Mouse (Mus musculus): ENCODE results near the gene Cyren. TPM values are rescaled to one million over a fixed set of nuclear protein-coding genes. Genes with fewer than 3 reads are reported as not detected.

The Cyren gene
- polyA plus RNA-seq, 1 experiment from 2014 or later = 10.6 TPM

DNA sequence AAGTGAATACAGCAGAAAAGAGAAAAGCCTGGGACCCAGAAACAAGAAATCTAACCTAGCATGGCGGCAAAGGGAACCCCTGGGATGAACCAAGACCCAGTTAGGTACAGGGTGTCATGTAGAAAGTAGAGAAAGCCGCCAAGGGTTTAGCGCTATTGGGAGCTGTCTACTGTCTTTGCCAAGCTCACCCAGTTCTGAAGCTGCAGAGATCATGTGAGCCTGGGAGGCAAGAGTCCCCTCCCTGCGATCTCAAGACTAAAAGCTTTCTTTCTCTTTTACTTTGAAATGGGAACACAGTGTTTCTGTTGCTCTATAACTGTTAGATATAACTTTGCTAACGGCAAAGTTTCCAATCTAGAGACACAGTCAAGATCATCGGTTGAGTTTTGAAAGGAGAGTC is 15.5 kb downstream of the Cyren start:
- Histone ChIP-seq H3K4me2 (no peak overlapping the region), H3K27ac (replicated peaks) (no peak overlapping the region), H3K27me3 (no peaks in the 10 kb centered on the region), H3K4me3 (no peak overlapping the region), H3K9me3 (no peaks in the 10 kb centered on the region), H3K36me3 (no peaks in the 10 kb centered on the region), H3K4me1 (replicated peaks) (no peaks in the 10 kb centered on the region), H3K9ac (no peak overlapping the region)
- no peak for ATAC-seq (ENCODE audit: low read depth)
- WGBS = 95% methylated on average over 6 of the region's 6 CpGs

GRCm38 (mm10) chr6:34861546-34862053 is 16.3 kb downstream of the Cyren start:
- no peak overlapping the region for H3K4me3 ChIP-seq
- H3K9ac ChIP-seq = no peak overlapping the region
- no peaks in the 10 kb centered on the region for H3K4me1 ChIP-seq (replicated peaks)
- H3K27me3 ChIP-seq = no peaks in the 10 kb centered on the region
- 90% methylated on average over 11 of the region's 11 CpGs for WGBS
- no peak for ATAC-seq (ENCODE audit: low read depth)
- H3K27ac ChIP-seq (replicated peaks) = no peak overlapping the region
- no peaks in the 10 kb centered on the region for H3K9me3 ChIP-seq
- H3K36me3 ChIP-seq = no peaks in the 10 kb centered on the region
- H3K4me2 ChIP-seq = no peak overlapping the region

DNA sequence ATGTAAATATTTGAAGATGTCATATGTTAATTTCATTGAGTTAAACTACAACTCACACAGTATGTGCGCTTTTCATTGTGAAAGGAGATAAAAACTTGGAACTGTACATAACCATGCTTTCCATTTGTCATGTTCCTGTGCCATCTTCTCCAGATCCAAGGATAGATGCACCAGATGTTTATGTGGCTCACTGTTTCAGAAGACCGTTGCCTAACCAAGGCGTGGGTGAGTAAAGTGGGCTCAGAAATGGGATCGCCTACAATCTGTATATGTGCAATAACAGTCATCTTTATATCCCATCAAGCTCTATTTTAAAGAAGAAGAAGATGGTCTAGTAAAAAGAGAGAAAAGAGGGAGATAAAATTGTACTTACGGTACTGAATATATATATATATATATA is 45.5 kb downstream of the Cyren start:
- H3K27ac ChIP-seq (replicated peaks) = no peak overlapping the region
- H3K36me3 ChIP-seq = no peaks in the 10 kb centered on the region
- no peak overlapping the region for H3K4me3 ChIP-seq
- no peaks in the 10 kb centered on the region for H3K27me3 ChIP-seq
- no peak overlapping the region for H3K4me2 ChIP-seq
- H3K9ac ChIP-seq = no peak overlapping the region
- no peaks in the 10 kb centered on the region for H3K9me3 ChIP-seq
- H3K4me1 ChIP-seq (replicated peaks) = no peaks in the 10 kb centered on the region
- ATAC-seq (ENCODE audit: low read depth) = no peak
- 98% methylated on average over 5 of the region's 5 CpGs for WGBS

- H3K9ac ChIP-seq = no peak overlapping the region
- no peak overlapping the region for H3K4me2 ChIP-seq
- ATAC-seq (ENCODE audit: low read depth) = no peak
- H3K9me3 ChIP-seq = no peaks in the 10 kb centered on the region
- no peak overlapping the region for H3K4me3 ChIP-seq
- no peaks in the 10 kb centered on the region for H3K4me1 ChIP-seq (replicated peaks)
- no peaks in the 10 kb centered on the region for H3K27me3 ChIP-seq
- H3K36me3 ChIP-seq = no peaks in the 10 kb centered on the region
- H3K27ac ChIP-seq (replicated peaks) = no peak overlapping the region
Observed at GRCm38 (mm10) chr6:34824406-34824805, 53.5 kb downstream of the Cyren start.

Other genes with a start within 250 kb of the Cyren start
- 8.5 and 11.6 TPM in 2 replicates for gene Agbl3, start 97.6 kb downstream of the Cyren start, polyA plus RNA-seq (2015; fragmentation: Nextera tagmentation; extraction: Ambion mirVana)
- gene Tmem140, start 14.9 kb downstream of the Cyren start, polyA plus RNA-seq (2015; fragmentation: Nextera tagmentation; extraction: Ambion mirVana) = 0.73 and 1.4 TPM in 2 replicates
- gene Wdr91, start 32.8 kb upstream of the Cyren start, polyA plus RNA-seq (2015; fragmentation: Nextera tagmentation; extraction: Ambion mirVana) = 12.8 and 13.6 TPM in 2 replicates
- not detected in 2 replicates for gene Stra8, start 42.1 kb upstream of the Cyren start, polyA plus RNA-seq (2015; fragmentation: Nextera tagmentation; extraction: Ambion mirVana)
- 0.56 TPM in 2 replicates for gene Slc23a4, start 110.3 kb upstream of the Cyren start, polyA plus RNA-seq (2015; fragmentation: Nextera tagmentation; extraction: Ambion mirVana)

Data from neural tube, embryonic 13.5 days (tissue).